Mouse (Mus musculus) cerebellum, postnatal 4 days (tissue): Measurements from ENCODE around the gene Atf4.

Experiments
- DNase-seq, 2 experiments: peaks; one replicate each; pipeline ENCODE4 v3.0.0; 2022; ENCODE audit warnings: low spot score in 2 of 2, mixed read lengths in 1 of 2

The Atf4 gene

GRCm38 (mm10) chr15:80254847-80255645, at the start of gene Atf4:
Gene Atf4, plus strand, starts transcription at chr15:80255184.
- peak; percentile 91 to 96 for DNase-seq

- DNase-seq: no peak
Observed at GRCm38 (mm10) chr15:80206057-80206565, 48.9 kb upstream of the Atf4 start.

DNA sequence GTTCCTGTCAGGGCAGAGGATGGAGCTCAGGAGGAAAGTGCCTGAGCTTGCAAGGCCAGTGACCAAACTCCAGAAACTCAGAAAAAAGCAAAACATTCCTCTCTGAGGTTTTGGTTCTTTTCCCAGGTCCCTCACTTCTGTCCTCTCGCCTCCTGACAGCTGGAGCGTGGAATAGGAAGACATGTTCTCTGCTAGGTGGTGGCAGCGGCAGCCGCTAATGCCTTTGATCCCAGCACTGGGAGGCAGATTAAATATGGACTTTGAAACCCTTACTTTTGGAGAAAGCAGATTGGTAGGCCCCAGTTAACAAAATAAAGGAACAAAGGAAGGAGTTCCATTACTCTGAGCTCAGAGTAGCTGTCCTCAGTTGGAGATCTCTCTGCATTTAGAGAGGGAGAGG, 46.5 kb upstream of the Atf4 start:
- DNase-seq: no peak

GRCm38 (mm10) chr15:80213688-80214087, 41.3 kb upstream of the Atf4 start:
- DNase-seq: no peak

DNA sequence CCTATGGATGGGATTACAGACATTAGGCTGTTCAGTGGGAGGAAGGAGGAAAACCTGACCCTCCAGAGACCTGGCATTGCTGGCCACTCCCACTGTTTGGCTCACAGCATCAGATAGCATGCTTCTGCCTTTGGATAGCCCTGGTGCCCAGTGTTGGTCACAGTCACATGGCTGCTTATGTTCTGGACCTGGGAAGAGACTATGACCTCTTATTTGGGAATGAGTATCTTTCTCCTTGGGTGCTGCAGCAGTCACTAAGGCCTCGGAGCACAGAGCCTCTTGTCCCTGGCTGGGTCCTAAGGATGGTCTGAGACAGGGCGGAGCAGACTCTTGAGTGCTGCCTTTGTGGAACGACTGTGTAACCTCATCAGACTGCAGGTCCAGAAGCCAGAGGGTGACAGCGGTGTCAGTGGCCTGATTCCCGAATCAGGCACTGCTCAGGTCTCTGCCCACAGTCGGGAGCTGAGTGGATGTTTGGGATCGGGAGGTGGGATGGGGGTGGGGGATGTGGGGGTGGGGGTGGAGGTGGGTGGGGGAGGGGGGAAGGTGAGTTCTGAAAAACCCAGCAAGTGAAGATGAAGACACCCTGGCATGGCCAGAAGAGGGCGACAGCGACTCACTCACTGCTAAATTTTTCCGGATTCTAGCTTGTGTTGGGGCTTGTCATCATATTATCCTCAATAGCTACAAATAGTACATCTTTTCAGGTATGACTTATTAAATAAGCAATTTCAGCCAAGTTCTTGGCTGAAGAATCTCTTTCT, 39.1 kb upstream of the Atf4 start:
- peak in 1 of 2 experiments; percentile 29 for DNase-seq

DNA sequence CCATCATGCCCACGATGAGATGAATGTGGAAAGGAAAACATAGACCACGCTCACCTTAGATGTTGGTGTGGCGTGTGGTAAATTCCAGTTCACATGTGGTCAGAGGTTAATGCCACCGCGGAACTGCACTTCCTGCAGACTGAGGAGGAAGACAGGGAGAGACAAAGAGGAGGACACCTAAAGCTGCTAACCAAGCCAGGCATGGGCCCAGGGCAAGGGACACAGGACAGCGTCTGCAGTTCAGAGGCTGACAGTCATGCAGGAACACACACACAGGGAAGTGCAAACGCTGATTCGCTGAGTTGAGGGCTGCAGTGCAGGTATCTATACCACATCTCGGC, 38.5 kb upstream of the Atf4 start:
- no peak for DNase-seq

GRCm38 (mm10) chr15:80217476-80217875, 37.5 kb upstream of the Atf4 start:
- DNase-seq: no peak

- DNase-seq: no peak
Observed at GRCm38 (mm10) chr15:80219211-80219610, 35.8 kb upstream of the Atf4 start.

- no peak for DNase-seq
Observed at GRCm38 (mm10) chr15:80219705-80220657, 35.0 kb upstream of the Atf4 start.

DNA sequence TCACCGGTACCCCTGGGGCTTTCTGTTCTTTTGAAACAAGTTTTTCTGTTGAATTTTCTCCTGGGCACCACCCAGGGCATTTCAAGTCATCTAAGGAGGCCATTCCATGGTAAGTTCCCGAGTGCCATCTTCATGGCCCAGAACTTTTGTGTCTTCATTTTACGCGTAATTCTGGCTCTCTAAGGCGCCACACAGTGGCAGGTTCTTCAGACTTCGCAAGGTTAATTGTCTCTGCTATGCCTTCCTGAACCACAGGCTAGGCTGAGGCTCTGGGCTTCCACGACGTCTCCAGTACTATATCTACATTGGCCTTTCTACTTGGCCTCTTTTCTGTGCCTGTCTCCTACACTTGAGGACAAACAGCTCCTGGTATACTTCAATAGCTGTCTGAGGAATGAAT, 34.0 kb upstream of the Atf4 start:
- DNase-seq: no peak

- DNase-seq: no peak
Observed at GRCm38 (mm10) chr15:80223751-80224150, 31.2 kb upstream of the Atf4 start.

GRCm38 (mm10) chr15:80225208-80225607, 29.8 kb upstream of the Atf4 start:
- DNase-seq: peak; percentile 71 to 81

DNA sequence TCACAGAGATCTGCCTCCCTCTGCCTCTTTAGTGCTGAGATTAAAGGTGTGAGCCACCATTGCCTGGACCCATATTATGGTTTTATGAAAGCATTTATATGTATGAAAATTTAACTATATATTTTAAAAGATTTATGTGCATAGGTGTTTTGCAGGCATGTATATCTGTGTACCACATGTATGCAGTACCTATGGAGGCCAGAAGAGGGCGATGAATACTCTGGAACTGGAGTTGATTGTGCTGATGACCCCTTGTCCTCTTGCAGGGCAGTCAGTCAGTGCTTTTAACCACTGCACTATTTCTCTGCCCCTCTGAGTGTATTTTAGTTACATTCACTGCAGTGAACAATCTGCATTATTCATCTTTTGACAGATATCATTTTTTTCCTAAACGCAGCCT, 29.2 kb upstream of the Atf4 start:
- peak in 1 of 2 experiments; percentile 64 for DNase-seq

DNA sequence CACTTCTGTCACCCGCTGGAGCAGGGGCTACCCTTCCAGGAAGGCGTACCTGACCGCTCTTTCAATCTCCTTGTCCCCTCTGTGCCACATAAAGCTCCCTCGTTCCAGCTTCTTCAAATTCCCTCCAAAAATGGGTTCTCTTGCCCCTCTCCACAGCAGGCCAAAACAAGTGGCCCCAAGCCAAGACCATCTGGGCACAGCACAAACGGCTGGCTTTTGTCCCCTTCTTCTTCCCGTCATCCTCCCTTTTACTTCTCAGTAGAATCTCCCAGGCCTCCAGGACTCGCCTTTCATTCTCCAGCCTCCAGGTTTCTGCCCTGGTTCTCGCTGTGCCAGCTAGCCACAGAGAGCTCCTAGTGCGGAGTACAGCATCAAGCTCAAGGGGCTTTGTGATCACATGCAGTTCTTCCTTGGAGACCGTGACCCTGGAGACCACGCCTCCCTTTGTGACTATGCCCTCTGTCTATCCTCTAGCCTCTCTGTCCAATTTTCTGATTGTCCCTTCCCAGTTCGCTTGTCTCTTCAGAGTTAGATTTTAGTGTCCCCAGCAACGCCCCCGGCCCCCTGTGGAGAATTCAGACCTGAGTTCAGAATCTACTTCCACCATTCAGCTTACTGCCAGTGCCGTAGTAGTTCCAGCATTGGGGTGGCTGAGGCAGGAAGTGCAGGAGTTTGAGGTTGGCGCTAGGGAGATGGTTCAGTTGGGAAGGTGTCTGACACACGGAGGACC, 26.7 kb upstream of the Atf4 start:
- DNase-seq: peak in 1 of 2 experiments; percentile 64

DNA sequence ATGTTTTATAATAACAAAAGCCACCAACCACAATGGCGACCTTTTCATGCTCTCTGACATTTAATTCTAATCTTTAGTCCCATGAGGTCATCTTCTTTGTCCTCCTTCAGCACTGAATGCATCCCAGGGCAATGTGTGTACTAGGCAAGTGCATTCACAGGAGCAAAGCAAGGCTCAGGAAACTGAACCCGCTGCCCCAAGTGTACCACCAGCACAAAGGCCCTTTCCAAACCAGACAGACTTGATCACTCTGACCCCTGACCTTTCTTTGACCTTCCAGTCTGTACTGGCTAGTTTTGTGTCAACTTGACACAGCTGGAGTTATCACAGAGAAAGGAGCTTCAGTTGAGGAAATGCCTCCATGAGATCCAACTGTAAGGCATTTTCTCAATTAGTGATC, 22.7 kb upstream of the Atf4 start:
- DNase-seq: no peak

GRCm38 (mm10) chr15:80233053-80233452, 21.9 kb upstream of the Atf4 start:
- no peak for DNase-seq

- peak; percentile 87 to 96 for DNase-seq
Observed at GRCm38 (mm10) chr15:80233733-80234509, 21.1 kb upstream of the Atf4 start, which contains the start of gene Mief1. Gene Mief1, plus strand, starts transcription at chr15:80234018.

DNA sequence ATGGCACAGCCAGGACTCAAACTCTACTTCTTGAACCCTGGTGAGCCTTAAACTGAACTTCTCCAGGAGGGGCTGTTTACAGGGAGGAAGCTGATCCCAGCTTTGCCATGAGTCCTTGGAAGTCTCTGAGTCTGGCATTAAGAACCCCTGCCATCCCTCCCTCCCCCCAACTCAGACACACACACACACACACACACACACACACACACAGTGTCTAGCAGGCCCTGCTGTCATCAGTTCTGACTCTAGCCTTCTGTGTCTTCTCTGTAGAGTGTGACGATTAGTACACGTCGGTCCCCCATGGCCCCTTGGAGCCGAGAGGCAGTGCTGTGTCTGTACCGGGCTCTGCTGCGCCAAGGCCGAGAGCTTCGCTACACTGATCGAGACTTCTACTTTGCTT, 19.4 kb upstream of the Atf4 start, which contains the start of gene AC140267.1:
Gene AC140267.1, plus strand, starts transcription at position 301 of the 400 bp plus-strand sequence.
- no peak for DNase-seq

- no peak for DNase-seq
Observed at GRCm38 (mm10) chr15:80248135-80248534, 6.8 kb upstream of the Atf4 start.

DNA sequence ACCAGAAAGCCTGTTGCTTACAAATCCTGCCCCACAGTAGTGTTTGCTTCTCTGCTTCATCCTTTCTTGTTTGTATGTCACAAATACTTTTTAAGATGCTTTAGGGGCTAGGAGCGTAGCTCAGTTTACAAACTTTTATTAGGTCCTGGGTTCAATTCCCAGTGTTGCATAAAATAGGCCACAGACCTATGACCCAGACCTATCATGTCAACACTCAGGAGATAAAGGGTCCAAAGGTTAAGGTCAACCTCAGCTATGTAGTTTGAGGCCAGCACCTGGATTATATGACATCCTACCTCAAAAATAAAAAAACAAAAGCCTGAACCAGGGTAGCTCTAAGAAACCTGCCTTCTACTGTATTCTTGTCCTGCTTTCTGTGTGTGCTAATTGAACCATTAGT, 6.4 kb upstream of the Atf4 start:
- DNase-seq: no peak
